Mouse (Mus musculus): ENCODE data around the gene Frmd4a. TPM values are rescaled to one million over a fixed set of nuclear protein-coding genes. Genes with fewer than 3 reads are reported as not detected.

Gene Frmd4a
- total RNA-seq, 2 experiments from 2014 or later = 86.4 to 94.1 TPM

DNA sequence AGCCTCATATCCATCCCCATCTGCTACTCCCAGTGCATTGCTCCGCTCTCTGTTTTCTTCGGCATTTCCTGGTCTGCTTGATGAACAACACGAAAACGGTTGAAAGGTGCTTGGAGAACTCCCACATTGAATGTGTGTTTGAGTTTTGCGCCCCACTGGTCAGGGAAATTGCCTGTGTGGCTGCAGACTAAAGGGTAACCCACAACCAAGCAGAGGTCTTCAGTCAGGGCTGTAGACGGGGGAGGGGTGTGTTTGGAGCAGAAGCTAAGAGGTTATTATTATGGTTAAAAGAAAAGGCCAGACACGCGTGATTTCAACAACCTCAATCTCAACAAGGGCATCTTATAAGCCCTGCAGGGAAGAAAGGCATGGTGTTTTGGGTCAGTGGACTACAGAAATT is 167.5 kb downstream of the Frmd4a start:
- intact Hi-C loops (cut with DNase I) = no loop called here
- no peak for DNase-seq (ENCODE audit: low spot score in 2 of 2)

DNA sequence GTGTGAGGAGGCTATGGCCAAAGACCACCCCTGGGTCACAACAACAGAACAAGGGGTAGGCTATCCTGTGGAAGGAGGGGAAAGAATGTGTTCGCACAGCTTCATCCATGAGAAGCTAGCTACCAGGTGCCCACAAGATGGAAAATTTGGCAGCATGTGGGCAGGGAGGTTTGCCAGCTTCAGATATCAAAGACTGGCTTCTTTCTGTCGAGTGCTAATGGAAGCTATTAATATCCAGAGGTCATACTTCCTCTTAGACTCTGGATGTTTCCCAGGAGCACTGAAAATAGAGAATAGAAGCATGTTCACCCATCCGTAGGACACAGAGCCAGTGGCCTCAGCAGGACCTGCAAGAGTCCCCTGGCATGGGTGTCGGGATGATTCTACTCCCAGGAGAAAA is 170.0 kb downstream of the Frmd4a start:
- intact Hi-C loops (cut with DNase I) = no loop called here
- peak in 1 of 2 experiments; percentile 37 for DNase-seq (ENCODE audit: low spot score in 2 of 2)

DNA sequence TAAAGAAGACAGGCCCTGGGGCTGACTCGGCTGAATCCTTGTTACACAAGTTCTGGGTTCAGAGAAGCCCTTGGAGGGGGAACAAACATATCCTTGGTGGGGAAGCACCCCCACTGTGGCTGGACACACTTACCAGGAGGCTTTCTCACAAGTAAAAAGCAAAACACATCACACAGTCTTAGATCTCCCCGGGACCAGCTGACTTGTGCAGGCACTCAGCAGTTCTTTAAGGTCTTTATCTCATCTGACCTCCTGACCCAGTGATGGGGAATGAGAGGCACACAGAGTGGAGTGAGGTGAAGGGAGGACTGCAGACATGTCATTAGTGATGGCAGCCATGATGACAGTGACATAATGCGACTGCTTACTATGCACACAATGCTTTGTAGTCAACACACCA is 170.8 kb downstream of the Frmd4a start:
- DNase-seq (ENCODE audit: low spot score in 2 of 2) = no peak
- intact Hi-C loops (cut with DNase I) = no loop called here

DNA sequence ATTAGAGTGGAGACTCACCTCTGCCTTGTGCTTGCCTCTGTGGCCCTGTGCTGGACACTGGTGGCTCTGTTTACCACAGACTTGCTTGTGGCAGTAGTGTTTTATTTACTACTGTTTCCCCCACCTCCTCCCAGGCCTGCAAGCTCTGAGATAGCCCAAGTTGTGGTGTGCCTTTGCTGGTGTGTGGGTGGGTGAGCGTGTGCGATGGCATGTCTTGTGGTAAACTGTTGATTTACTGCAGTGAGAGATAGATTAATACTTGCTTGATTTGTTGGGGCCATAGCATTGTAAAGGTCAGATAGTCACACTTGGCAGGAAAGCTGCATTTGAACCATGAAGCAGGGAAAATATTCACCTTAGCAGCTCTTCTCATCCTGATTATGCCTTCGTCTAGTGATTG is 172.8 kb downstream of the Frmd4a start:
- intact Hi-C loops (cut with DNase I) = no loop called here
- DNase-seq (ENCODE audit: low spot score in 2 of 2) = no peak

DNA sequence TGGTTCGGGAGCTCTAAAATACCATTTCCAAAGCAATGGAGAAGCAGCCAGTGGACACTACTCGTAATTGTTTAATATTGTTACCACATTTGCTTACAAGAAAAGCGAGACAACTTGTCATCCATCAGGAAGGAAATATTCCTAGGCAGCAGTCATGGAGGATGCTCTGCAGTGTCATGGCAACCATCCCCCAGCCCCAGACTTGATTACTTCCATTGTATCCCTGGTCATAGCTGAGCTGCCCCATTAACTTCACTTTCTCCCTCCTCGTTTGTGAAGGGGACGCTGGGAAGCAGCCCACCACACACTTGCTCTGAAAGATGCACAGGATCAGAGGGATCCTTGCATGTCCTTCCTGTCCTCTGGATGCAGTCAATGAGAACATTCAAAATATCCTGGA is 173.5 kb downstream of the Frmd4a start:
- intact Hi-C loops (cut with DNase I) = no loop called here
- DNase-seq (ENCODE audit: low spot score in 2 of 2) = no peak

DNA sequence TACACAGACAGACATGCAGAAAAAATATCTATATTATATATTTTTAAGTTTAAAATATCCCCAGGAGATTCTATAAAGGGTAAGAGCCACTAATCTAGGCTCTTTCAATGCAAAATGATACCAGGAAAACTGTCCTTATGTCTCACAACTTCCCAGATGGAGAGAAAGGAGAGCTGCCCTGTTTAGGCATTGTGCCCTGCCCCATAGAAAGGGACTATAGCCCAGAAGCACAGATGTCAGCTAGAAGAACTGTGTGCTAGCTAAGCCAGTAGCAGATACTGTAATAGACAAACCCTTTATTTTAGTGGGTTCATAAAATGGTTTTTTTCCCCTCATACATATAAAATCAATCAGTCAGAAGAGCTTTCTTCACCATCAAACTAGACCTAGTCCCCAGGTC is 175.7 kb downstream of the Frmd4a start:
- no peak for DNase-seq (ENCODE audit: low spot score in 2 of 2)

DNA sequence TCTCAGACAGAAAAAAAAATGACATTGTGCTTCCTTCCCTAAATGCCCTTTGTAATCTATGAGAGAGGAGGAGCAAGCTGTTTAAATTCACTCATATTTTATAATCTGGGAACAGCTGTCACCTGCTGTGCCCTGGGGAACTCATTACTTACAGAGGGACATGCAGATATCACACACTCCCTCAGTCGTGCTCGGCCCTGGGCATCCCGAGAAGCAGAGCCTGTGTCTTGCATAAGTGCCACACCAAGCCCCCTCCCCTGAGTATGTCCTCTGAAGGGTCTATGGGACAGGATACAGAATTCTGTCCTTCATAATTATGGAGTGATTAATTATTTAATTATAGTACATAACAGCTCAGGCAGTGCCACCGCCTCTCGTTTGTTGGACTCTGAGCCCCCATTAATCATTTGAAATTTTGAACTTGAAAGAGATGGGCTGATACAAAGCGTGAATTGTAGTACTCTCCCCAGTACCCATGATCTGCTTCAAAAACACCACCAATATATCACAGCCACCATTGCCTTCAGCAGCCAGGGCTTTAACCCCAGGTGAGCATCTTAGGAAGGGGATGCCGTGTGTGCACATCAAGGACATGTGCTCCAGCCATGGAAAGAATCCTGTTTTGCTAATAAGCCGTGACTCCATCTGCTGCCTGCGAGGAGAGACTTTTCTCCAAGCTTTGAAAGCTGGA is 177.0 kb downstream of the Frmd4a start:
- intact Hi-C loops (cut with DNase I) = no loop called here
- no peak for DNase-seq (ENCODE audit: low spot score in 2 of 2)

More for the DNA sequence above, 175.7 kb downstream of the Frmd4a start:
- intact Hi-C loops (cut with DNase I) = no loop called here

DNA sequence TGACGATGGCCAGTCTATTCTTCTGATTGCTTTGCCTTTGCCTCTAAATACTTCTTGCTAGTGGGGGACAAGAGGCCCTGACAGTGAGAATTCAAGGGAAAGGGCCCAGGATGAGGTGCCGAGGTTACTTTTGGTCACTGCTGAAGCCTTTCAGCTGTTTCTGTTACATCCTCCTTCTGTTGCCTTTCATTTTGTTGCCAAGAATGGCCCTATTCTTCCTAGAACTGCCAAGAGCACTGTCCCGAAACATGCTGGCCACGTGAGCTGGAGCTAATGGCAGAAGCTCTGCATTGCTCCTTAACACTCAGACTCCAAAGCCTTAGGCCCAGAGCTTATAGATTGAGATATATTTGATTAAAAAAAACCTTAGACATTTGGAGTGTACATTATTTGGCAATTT is 178.5 kb downstream of the Frmd4a start:
- DNase-seq (ENCODE audit: low spot score in 2 of 2) = no peak
- intact Hi-C loops (cut with DNase I) = no loop called here

DNA sequence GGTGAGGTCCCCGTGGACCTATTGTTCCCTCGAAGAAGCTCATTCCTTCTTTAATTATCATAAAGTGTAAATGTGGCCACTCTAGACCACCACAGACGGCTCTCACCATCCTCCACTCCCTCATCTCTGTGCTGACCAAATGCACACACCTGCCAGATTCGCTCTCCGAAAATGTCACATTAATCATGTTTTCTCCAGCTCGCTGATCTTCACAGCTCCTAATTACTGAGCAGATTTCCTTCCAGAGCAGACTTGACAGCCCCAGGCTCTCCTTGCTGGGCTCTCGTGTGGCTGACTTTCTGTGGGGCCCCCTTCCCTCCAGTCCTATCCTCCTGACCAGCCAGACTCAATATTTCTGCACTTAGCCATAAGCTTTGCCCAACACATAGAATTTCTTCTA is 191.7 kb downstream of the Frmd4a start:
- DNase-seq (ENCODE audit: low spot score in 2 of 2) = no peak
- intact Hi-C loops (cut with DNase I) = no loop called here

DNA sequence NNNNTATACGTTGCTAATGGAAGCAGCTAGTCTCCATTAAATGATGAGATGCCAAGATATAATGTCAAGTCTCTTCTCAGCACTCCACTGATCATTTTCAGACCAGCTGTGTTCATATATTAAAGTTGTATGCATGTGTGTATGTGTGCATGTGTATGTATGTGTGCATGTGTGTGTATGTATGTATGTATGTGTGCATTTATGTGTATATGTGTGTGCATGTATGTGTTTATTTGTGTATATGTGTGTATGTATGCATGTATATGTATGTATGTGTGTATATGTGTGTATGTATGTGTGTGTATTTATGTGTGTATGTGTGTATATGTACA is 204.9 kb downstream of the Frmd4a start:
- no peak for DNase-seq (ENCODE audit: low spot score in 2 of 2)
- intact Hi-C loops (cut with DNase I) = loop anchor here (5.0 to 10.0 kb wide), 2 partner anchors 270 to 408 kb away; no protein-coding TSS in a partner anchor

DNA sequence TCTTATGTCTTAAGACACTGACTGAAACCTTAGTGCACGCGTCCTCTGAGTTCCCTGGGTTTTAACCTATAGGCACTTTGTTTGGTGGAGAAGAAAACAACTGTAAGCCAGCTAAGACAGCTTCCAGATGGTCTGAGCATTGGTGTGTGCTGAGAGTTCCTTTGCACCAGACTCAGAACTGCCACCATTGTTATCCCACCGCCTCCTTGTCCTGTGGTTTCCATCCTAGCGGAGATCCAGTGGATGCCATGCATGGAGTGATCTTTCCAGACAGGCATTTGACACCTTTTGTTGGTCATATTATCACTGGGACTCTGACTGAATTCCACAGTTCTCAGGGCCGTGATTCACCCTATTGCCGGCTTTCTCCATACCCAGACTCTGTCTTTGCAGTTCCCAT is 205.8 kb downstream of the Frmd4a start:
- DNase-seq (ENCODE audit: low spot score in 2 of 2) = no peak
- intact Hi-C loops (cut with DNase I) = loop anchor here (5.0 to 10.0 kb wide), 2 partner anchors 269 to 409 kb away; no protein-coding TSS in a partner anchor

DNA sequence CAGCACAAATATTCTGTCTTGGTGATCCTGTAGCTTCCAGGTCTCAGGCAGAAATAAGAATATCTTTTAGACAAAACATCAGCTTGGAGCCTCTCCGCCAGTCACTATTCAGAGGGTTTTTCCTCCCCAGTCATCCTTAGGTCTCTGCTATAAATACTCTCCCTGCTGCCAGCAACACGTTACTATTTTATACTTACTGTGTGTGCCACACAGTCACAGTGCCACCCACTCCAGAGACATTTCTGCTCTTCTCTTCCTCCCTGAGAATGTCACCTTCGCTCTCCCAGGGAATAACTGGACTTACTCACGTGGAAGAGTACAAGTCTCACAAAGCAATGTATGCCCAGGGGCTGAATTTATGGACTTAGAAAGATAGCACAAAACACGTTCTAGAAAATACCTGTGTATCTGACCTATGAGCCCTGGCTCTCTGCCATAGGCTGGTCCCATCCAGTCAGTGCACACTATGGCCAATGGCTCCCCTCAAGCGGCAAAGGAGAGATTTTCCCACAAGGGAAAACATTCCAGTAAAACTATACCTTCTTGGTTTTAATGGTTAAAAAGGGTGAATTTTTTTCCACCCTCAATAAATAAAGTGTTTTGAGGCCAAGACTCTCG is 209.5 kb downstream of the Frmd4a start:
- intact Hi-C loops (cut with DNase I) = loop anchor here (10.0 kb wide), 1 partner anchor 412 kb away; no protein-coding TSS in a partner anchor
- DNase-seq (ENCODE audit: low spot score in 2 of 2) = peak; percentile 36 to 45

DNA sequence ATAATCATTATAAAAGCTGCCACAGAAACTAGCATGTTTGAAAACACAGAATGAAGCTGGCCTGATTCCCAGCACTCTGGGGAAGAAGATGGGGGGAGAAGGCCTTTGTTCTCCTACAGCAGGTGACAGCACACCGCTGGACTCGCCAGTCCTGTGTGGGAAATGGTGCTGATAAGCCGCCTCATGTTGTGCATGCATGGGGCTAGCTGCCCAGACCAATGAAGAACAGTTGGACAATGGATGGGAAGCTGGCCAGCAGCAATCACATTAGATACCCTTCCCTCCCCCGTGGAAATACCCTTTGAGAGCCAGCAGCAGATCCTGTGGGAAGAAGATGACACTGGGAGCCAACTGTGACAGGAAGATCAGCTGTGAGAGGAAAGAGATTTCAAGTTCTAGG is 210.0 kb downstream of the Frmd4a start:
- no peak for DNase-seq (ENCODE audit: low spot score in 2 of 2)
- intact Hi-C loops (cut with DNase I) = loop anchor here (10.0 kb wide), 1 partner anchor 413 kb away; no protein-coding TSS in a partner anchor

DNA sequence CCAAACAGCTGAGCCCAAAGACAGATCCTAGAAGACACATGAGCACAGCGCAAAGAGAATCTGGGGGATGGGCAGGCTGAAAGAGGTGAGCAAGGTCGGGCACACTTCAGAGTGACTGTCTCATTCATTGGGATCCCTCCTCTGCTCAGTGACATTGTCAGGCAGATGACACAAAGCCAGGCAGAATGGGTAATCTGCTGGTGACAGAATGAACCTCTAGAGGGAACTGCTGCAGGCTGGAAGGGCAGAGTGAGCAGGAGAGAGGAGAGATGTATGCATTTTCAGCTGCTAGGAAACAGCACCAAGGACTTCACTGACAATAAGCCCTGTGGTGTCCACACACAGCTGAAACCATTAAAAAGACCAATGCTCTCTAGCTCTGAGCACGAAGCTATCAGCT is 211.0 kb downstream of the Frmd4a start:
- DNase-seq (ENCODE audit: low spot score in 2 of 2) = peak in 1 of 2 experiments; percentile 35
- intact Hi-C loops (cut with DNase I) = loop anchor here (10.0 kb wide), 1 partner anchor 414 kb away; no protein-coding TSS in a partner anchor

DNA sequence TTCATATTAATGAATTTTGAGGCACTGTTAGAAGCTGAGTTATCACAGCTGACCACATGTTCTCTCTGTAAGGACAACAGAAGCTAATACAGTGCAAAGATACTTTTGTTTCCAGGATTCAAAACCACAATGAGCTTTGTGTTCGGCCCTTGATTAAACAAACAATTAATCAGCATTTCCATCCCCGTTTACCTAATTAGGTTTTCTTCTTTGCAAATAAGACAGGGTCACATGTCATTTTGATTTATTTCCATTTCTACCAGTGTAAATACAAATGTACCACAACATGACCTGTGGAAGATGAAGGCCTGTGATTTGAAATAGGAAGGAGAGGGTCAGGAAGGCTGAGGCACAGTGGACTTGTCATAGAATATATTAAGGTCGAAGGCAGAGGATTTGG is 214.8 kb downstream of the Frmd4a start:
- no peak for DNase-seq (ENCODE audit: low spot score in 2 of 2)
- intact Hi-C loops (cut with DNase I) = no loop called here

DNA sequence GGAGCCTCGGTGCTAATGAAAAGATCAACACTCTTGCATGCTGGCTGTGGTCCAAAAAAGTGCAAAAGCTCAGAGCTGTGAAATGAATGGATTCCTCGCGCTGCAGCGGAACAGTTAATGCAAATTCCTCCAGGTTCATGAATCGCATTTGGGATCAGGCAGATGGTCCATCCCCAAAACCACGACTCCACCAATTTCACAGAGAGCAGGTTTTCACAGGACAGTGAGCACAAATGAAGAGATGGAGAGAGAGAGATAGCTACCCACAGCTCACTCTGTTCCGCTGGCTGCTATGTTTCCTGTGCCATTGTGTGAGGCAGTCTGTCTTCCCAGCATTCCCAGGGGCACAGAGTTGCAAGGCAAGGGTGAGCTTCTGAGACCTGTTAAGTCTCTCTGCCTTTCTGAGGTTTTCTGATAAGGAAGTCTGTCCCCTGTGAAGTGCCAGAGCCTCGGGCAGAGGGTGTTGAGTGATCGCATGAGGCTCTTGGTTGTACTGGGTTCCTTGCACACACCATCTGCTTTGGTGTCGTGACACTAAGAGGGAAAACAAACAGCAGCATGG is 215.3 kb downstream of the Frmd4a start:
- DNase-seq (ENCODE audit: low spot score in 2 of 2) = no peak
- intact Hi-C loops (cut with DNase I) = no loop called here

DNA sequence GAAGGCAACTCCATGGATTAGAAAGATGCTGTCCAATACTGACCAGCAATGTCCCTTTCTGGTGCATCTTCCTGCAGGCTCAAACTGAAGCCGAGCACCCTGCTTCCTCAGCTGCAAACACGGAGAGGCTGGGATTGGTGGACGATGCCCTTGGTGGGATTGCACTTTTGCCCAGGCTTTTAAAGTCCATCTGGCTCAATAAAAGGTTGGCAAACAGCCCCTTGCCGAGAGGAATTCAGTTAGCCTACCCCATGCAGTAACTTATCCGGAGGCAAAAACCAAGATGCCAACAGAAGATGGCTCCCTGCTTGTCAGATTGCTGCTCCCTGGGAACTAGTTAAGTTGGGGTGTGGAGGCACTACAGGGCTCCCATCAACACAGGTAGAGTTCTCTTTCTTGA is 220.2 kb downstream of the Frmd4a start:
- no peak for DNase-seq (ENCODE audit: low spot score in 2 of 2)
- intact Hi-C loops (cut with DNase I) = no loop called here

DNA sequence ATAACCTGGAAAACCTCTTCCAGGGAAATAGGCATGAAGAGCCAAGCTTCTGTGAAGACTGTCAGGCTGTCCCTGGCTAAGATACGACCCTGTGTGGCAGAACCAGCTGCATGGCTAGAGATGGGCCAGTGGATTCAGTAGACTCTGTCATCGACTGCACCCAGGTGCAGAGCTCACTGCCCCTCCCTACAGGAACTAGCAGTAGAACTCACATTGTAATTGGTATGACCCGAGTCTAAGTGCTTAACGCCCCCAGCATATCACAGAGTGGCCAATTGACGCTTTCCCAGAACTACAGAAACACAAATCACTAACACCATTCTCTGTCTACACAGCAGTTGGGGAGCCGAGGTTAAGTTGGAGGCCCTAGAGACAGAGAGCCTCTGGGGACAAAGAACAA is 232.2 kb downstream of the Frmd4a start:
- intact Hi-C loops (cut with DNase I) = no loop called here
- no peak for DNase-seq (ENCODE audit: low spot score in 2 of 2)

DNA sequence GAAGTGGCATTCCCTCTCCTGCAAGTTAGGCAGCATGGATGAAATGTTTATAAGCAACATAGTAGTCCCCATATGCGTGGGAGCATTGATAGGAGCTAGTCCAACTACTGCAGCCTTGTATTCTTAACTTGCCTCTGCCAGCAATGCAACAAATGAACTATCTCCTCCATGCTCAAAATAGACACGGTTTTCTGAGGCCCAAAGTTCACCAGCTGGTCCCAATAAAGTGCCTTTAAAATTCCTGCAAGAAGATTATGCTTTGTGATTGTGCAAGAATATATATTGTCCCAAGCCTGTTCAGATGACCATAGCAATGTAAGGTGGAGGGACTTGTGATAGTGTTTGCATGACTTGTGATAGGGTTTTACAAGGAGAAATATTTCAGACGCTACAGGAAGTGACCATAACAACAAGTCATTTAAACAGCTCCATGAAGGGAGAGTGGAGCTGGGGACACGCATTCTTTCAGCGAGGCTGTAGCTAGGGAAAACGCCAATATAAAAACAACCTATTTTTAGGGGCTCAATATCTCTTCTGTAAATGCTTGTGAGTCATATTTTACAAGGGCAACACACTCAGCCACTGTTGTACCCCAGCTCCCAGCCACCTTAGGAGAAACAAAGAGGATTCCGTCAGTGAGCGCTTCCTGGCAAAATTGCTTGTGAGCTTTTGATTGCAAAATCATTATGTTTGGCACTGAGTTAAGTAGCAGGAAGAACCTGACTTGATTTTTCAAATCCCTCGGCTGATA is 235.2 kb downstream of the Frmd4a start:
- DNase-seq (ENCODE audit: low spot score in 2 of 2) = no peak
- intact Hi-C loops (cut with DNase I) = no loop called here

DNA sequence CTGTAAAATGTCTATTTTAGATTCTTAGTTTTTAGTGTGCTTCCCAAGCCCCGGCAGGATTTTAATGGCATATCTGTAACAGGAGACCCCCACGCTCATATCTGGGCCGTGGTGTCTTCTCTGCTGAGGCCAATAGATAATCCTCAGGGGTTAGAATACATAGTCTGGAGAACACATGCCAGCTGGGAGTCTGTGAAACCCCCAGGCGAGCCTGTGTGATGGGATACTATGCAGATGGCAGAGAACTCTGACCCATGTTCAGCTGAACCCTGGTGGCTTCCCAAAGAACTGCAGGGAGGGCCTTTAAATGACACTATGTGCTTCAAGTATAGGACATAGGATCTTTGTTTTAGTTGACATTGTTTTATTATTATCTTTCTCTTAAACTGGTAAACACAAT is 235.8 kb downstream of the Frmd4a start:
- intact Hi-C loops (cut with DNase I) = no loop called here

More for the DNA sequence above, 235.8 kb downstream of the Frmd4a start:
- DNase-seq (ENCODE audit: low spot score in 2 of 2) = peak in 1 of 2 experiments; percentile 33

Measured in left cerebral cortex, postnatal 14 days (tissue).